Mouse (Mus musculus) frontal cortex, postnatal 10 days (tissue): ENCODE data around the gene S100a2.

Experiments used
- DNase-seq, 2 experiments: peaks; one replicate each; pipeline ENCODE4 v3.0.0; 2022; ENCODE audit warnings: low spot score in 2 of 2, mixed read lengths in 1 of 2

The S100a2 gene

DNA sequence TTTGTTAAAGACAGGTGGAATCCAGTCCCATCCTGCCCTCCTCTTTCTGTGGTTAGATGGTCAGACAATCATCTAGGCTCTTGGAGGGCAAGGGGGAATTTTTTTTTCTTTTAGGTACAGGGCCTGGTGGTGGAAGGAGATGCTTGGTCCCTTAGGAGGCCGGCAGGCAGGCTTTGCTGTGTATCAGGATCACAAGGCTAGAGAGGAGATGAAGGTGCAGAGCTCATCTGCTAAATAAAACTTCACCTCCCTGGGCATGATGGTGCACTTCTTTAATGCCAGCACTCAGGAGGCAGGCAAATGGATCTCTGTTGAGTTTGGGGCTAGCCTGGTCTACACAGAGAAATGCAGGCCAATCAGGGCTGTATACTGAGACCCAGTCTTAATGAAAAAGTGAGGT, 25.9 kb downstream of the S100a2 start:
- DNase-seq = no peak

GRCm38 (mm10) chr3:90617586-90617985, 27.5 kb downstream of the S100a2 start:
- DNase-seq = no peak

GRCm38 (mm10) chr3:90621552-90621951, 31.5 kb downstream of the S100a2 start:
- DNase-seq = no peak

DNA sequence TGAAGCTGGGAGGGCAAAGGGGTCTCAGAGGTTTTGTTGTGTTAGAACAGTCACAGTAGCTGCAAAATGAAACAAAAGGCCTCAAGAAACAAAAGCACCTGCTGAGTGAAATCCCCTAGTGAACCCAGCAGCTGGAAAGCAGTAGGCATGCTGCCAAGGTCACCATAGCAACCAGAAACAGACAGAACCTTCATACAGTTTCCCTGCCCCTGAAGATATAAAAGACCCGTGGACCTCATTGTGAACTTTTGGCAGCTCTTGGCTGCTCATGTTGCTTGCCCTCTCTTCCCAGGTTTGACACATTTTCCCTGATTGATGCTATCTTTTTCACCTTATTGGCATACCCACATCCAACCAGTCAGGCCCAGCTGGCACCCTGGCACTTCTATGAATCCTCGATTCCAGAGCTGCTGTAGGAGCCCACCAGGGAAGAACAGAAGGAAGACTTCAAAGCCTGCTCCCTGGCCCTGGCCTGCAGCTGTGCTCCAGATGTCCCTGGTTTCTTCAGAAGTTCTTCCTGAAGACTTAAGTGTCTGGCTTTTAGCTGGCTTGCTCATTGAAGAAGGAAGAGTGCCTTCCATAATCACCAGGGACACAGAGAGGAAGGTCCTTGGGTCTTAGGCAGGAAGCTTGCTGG, 33.5 kb downstream of the S100a2 start:
- DNase-seq = peak; percentile 45 to 71

DNA sequence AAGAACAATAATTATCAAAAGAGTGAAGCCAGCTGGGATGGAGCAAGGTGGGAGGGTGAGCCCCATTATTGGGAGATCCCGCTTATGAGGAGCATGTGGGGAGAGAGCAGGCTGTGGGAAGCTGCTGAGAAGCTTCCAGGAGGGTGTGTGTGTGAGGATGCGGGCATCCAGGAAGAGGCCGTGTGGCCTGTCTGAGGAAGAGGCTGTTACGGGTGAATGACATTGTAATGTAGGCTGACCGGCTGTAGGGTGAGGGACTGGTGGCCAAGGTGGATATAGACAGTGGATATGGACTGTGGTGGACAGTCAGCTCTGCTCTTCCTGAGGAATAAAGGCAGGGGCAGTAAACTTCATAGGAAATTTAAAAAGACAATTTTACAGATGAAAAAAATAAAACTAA, 35.4 kb downstream of the S100a2 start:
- DNase-seq = no peak

DNA sequence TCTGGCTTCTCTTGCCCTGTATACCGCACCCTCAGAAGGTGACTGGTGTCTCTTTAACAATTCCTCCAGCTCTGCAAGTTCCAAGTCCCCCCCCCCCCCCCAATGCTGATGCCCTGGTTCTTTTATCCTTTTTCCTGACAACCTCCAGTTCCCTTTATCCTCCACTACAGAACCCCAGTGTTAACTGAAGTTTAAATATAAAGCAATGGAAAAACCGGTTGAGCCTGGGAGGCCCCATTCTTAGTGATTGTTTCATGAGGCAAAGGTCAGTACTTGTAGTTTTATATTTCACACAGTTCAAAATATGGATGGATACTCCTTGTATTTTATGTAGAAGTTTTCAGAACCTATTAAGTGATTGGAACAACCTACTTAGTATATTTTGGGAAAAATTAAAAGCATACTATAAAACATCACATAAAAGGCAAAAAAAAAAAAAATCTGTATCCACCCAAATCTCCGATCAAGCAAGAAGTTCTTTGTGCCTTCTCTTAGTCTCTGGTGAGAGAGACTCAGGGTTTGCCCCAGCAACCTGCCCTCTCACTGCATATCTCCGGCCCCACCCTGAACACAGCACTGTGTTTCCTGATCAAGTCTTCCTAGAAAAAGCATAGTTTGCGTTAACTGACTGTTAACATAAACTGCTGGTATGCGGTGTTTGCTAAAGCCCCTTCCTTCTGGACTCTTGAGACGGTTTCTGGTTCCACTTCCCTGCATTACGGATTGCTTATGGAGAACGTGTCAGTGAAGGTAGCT, 36.4 kb downstream of the S100a2 start:
- DNase-seq = no peak

- no peak for DNase-seq
These were observed 37.3 kb downstream of the S100a2 start for GRCm38 (mm10) chr3:90627366-90627765.

- no peak for DNase-seq
These were observed 37.8 kb downstream of the S100a2 start for GRCm38 (mm10) chr3:90627807-90628206.

- DNase-seq = no peak
These were observed 39.3 kb downstream of the S100a2 start for GRCm38 (mm10) chr3:90629298-90629697.

DNA sequence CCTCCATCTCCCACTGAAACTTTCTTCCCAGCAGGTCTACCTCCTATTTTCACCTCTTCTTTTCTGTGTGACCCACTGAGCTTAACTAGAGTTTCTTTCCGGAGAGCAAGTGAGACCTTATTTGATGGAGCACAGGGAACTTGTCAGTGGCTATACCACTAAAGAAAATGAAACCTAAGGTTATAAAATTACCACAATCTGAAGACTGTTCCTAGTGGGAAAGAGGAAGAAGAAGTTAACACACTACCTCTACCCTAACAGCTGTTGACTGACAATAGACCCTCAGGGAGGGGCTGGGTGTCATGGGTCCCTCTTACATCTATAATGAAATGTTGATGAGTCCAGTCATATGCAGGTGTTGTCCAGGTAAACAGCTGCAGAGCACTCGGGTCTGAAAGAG, 41.9 kb downstream of the S100a2 start:
- no peak for DNase-seq

GRCm38 (mm10) chr3:90638511-90639275, 48.6 kb downstream of the S100a2 start:
- no peak for DNase-seq

DNA sequence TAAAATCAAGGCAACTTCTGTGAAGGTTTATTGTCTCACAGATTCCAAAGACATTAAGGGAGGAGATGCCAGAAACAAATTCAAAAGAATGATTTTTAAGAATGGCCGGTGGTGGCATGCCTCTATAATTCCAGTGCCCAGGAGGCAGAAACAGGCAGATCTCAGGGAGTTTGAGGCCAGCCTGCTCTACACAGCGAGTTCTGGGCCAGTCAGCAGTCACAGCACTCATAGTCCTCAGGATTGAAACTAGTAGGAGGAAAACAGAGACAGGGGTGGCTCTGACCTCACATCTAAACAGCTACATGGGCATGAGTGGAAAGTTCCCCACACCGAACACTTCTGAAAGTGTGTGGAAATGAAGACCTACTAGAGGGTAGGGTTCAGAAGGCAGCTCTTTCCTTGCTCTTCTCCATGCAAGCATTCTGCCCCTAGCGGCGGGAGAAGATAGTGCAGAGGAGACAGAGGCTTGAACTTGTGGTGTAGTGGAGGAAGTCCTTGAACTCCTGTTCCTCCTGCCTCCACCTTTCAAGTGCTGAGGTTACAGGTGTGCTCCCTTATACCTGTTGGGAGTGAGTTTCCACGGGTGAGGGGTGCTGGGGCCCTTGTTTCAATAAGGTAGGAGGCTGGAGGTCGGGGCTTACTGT, 49.6 kb downstream of the S100a2 start:
- DNase-seq = no peak

- DNase-seq = no peak
These were observed 50.9 kb downstream of the S100a2 start for GRCm38 (mm10) chr3:90640981-90641380.
